Mouse (Mus musculus) liver, embryonic 16.5 days (tissue): ENCODE results near the gene H2-Eb1. TPM values are rescaled to one million over a fixed set of nuclear protein-coding genes. Genes with fewer than 3 reads are reported as not detected.

ENCODE experiments used
- ATAC-seq: fragments of 200-750 bp; cut with Nextera tagmentation; 2 replicates; pipeline ENCODE4 v1.8.0; 2017; ENCODE audit warnings: low read depth, mild to moderate bottlenecking, moderate number of reproducible peaks, moderate library complexity
- H3K27ac ChIP-seq: fragments of 300-500 bp; sonication (generic); 2 replicates; pipeline ENCODE4 v1.5.1; 2014; ENCODE audit warnings: mild to moderate bottlenecking, low read length
- H3K27me3 ChIP-seq: fragments of 300-500 bp; sonication (generic); 2 replicates; pipeline ENCODE4 v1.6.1; 2014; ENCODE audit warnings: low read depth, low read length, mixed read lengths; ENCODE audit not compliant: control insufficient read depth, insufficient read depth
- H3K36me3 ChIP-seq: fragments of 300-500 bp; sonication (generic); 2 replicates; pipeline ENCODE4 v1.6.1; 2014; ENCODE audit warnings: mild to moderate bottlenecking; ENCODE audit not compliant: control insufficient read depth, insufficient read depth
- H3K4me1 ChIP-seq: fragments of 300-500 bp; sonication (generic); 2 replicates; pipeline ENCODE4 v1.6.1; 2014; ENCODE audit warnings: low read depth, low read length, mixed read lengths; ENCODE audit not compliant: control insufficient read depth
- H3K4me2 ChIP-seq: fragments of 300-500 bp; sonication (generic); 2 replicates; pipeline ENCODE4 v1.6.1; 2014; ENCODE audit warnings: low read depth, low read length, mixed read lengths
- H3K4me3 ChIP-seq: fragments of 300-500 bp; sonication (generic); 2 replicates; pipeline ENCODE4 v1.5.1; 2014; ENCODE audit warnings: low read depth, mild to moderate bottlenecking, low read length
- H3K9ac ChIP-seq: fragments of 300-500 bp; sonication (generic); 2 replicates; pipeline ENCODE4 v1.6.1; 2014; ENCODE audit warnings: low read depth, low read length
- H3K9me3 ChIP-seq: fragments of 300-500 bp; sonication (generic); replicated peaks from 2 replicates; pipeline ENCODE4 v1.6.1; 2016; ENCODE audit warnings: low read length; ENCODE audit not compliant: control insufficient read depth
- WGBS: fragments of 180-500 bp; shearing (Covaris S2); extraction: QIAGEN DNeasy Blood & Tissue Kit; methylation state at CpG from one replicate; pipeline ENCODE4 v1.1.7; 2014; ENCODE audit not compliant: insufficient replicate concordance; 5-methylcytosine and 5-hydroxymethylcytosine counted together
- polyA plus RNA-seq: library from polyadenylated mRNA; unstranded; fragments of >200 nt; fragmentation: Nextera tagmentation; extraction: Ambion mirVana; gene quantifications from 2 replicates; pipeline ENCODE4 v1.2.1, GENCODE M21; 2015

H2-Eb1 gene
- polyA plus RNA-seq, 1 experiment from 2014 or later: 3.2 TPM

GRCm38 (mm10) chr17:34315512-34315911, 9.8 kb downstream of the H2-Eb1 start:
- H3K9ac ChIP-seq: no peak overlapping the region
- no peak overlapping the region for H3K27ac ChIP-seq
- no peak overlapping the region for H3K4me3 ChIP-seq
- no peaks in the 10 kb centered on the region for H3K9me3 ChIP-seq
- no peak overlapping the region for H3K4me2 ChIP-seq
- no peaks in the 10 kb centered on the region for H3K36me3 ChIP-seq
- no peaks in the 10 kb centered on the region for H3K4me1 ChIP-seq
- ATAC-seq: no peak
- H3K27me3 ChIP-seq: no peaks in the 10 kb centered on the region
- WGBS: 54% methylated on average over 1 of the region's 1 CpGs

GRCm38 (mm10) chr17:34316697-34317096, 11.0 kb downstream of the H2-Eb1 start:
- no peak overlapping the region for H3K27ac ChIP-seq
- H3K4me2 ChIP-seq: no peak overlapping the region
- no peaks in the 10 kb centered on the region for H3K9me3 ChIP-seq
- no peaks in the 10 kb centered on the region for H3K36me3 ChIP-seq
- H3K27me3 ChIP-seq: no peaks in the 10 kb centered on the region
- H3K4me3 ChIP-seq: no peak overlapping the region
- H3K4me1 ChIP-seq: no peaks in the 10 kb centered on the region
- WGBS: 46% methylated on average over 2 of the region's 2 CpGs
- no peak for ATAC-seq
- no peak overlapping the region for H3K9ac ChIP-seq

GRCm38 (mm10) chr17:34317275-34317674, 11.6 kb downstream of the H2-Eb1 start:
- Histone ChIP-seq H3K4me3 (no peak overlapping the region), H3K27me3 (no peaks in the 10 kb centered on the region), H3K27ac (no peak overlapping the region), H3K36me3 (no peaks in the 10 kb centered on the region), H3K9ac (no peak overlapping the region), H3K9me3 (no peaks in the 10 kb centered on the region), H3K4me1 (no peaks in the 10 kb centered on the region), H3K4me2 (no peak overlapping the region)
- no peak for ATAC-seq
- 19% methylated on average over 2 of the region's 2 CpGs for WGBS

- H3K9me3 ChIP-seq: no peaks in the 10 kb centered on the region
Measured at GRCm38 (mm10) chr17:34325436-34325835, 19.8 kb downstream of the H2-Eb1 start, which contains the start of gene H2-Eb2. H2-Eb2 (plus strand) TSS chr17:34325665.

GRCm38 (mm10) chr17:34326373-34326772, 20.7 kb downstream of the H2-Eb1 start:
- Histone ChIP-seq H3K4me3 (no peak overlapping the region), H3K4me1 (no peaks in the 10 kb centered on the region), H3K9ac (no peak overlapping the region), H3K27me3 (no peaks in the 10 kb centered on the region), H3K4me2 (no peak overlapping the region), H3K36me3 (no peaks in the 10 kb centered on the region), H3K9me3 (no peaks in the 10 kb centered on the region), H3K27ac (no peak overlapping the region)
- ATAC-seq: no peak
- WGBS: 49% methylated on average over 3 of the region's 3 CpGs

More at GRCm38 (mm10) chr17:34325436-34325835, 19.8 kb downstream of the H2-Eb1 start, which contains the start of gene H2-Eb2:
- Histone ChIP-seq H3K9ac (no peak within 1 kb of the TSS), H3K27ac (no peak within 1 kb of the TSS), H3K4me2 (no peak within 1 kb of the TSS), H3K4me1 (no peaks in the 10 kb centered on the region), H3K4me3 (no peak within 1 kb of the TSS), H3K27me3 (no peaks in the 10 kb centered on the region), H3K36me3 (no peaks in the 10 kb centered on the region)
- no peak for ATAC-seq
- 57% methylated on average over 4 of the region's 4 CpGs for WGBS

- no peaks in the 10 kb centered on the region for H3K36me3 ChIP-seq
- H3K9me3 ChIP-seq: no peaks in the 10 kb centered on the region
- no peaks in the 10 kb centered on the region for H3K27me3 ChIP-seq
- no peak overlapping the region for H3K4me2 ChIP-seq
- no peak overlapping the region for H3K27ac ChIP-seq
- no peaks in the 10 kb centered on the region for H3K4me1 ChIP-seq
- ATAC-seq: no peak
- H3K9ac ChIP-seq: no peak overlapping the region
- H3K4me3 ChIP-seq: no peak overlapping the region
- WGBS: 24% methylated on average over 2 of the region's 2 CpGs
Measured at GRCm38 (mm10) chr17:34329807-34330206, 24.1 kb downstream of the H2-Eb1 start.

GRCm38 (mm10) chr17:34331200-34331599, 25.5 kb downstream of the H2-Eb1 start:
- 75% methylated on average over 1 of the region's 1 CpGs for WGBS
- Histone ChIP-seq H3K9me3 (no peaks in the 10 kb centered on the region), H3K9ac (no peak overlapping the region), H3K4me1 (no peaks in the 10 kb centered on the region), H3K27ac (no peak overlapping the region), H3K27me3 (no peaks in the 10 kb centered on the region), H3K36me3 (no peaks in the 10 kb centered on the region), H3K4me2 (no peak overlapping the region), H3K4me3 (no peak overlapping the region)
- ATAC-seq: no peak

- Histone ChIP-seq H3K4me1 (no peaks in the 10 kb centered on the region), H3K4me3 (no peak overlapping the region), H3K36me3 (no peaks in the 10 kb centered on the region), H3K4me2 (no peak overlapping the region), H3K27ac (no peak overlapping the region), H3K27me3 (no peaks in the 10 kb centered on the region), H3K9ac (no peak overlapping the region), H3K9me3 (no peaks in the 10 kb centered on the region)
- ATAC-seq: no peak
- 18% methylated on average over 3 of the region's 3 CpGs for WGBS
Measured at GRCm38 (mm10) chr17:34340619-34341402, 35.1 kb downstream of the H2-Eb1 start.

- no peak for ATAC-seq
- no peak overlapping the region for H3K4me3 ChIP-seq
Measured at GRCm38 (mm10) chr17:34344882-34345281, 39.2 kb downstream of the H2-Eb1 start.

More at GRCm38 (mm10) chr17:34344882-34345281, 39.2 kb downstream of the H2-Eb1 start:
- no peaks in the 10 kb centered on the region for H3K36me3 ChIP-seq
- H3K27ac ChIP-seq: no peak overlapping the region
- H3K9ac ChIP-seq: no peak overlapping the region
- WGBS: 69% methylated on average over 4 of the region's 4 CpGs
- H3K4me1 ChIP-seq: no peaks in the 10 kb centered on the region
- H3K4me2 ChIP-seq: no peak overlapping the region
- no peaks in the 10 kb centered on the region for H3K27me3 ChIP-seq
- no peaks in the 10 kb centered on the region for H3K9me3 ChIP-seq
